Mouse (Mus musculus) liver, postnatal 0 days (tissue): ENCODE results near the gene Il10.

Experiments
- CTCF ChIP-seq: sonication (generic); IDR thresholded peaks from 2 replicates; pipeline ENCODE4 v1.5.1; 2016; ENCODE audit warnings: antibody characterized with exemption, low read depth
- EP300 ChIP-seq: IDR thresholded peaks from 2 replicates; pipeline ENCODE4 v1.6.1; 2016; ENCODE audit warnings: antibody characterized with exemption, low read depth, mild to moderate bottlenecking

GRCm38 (mm10) chr1:131064202-131064601, 44.6 kb downstream of the Il10 start:
- TF ChIP-seq CTCF (no peak), EP300 (no peak)
